Mouse (Mus musculus): ENCODE results near the gene Atl2. TPM values are rescaled to one million over a fixed set of nuclear protein-coding genes. Genes with fewer than 3 reads are reported as not detected.

Gene Atl2
- total RNA-seq (2021), result 10 to 100 TPM; 70.9 to 88.2 TPM
- long read RNA-seq, experiment 1, transcript Atl2-201 (13 exons, 3,618 nt), result major isoform, 118 of 135 reads
- long read RNA-seq, experiment 1, partial matches to known transcripts, result 5 of 135 reads
- long read RNA-seq, experiment 1, other reads (novel, unspliced or antisense), result 11 of 135 reads
- long read RNA-seq, experiment 2, transcript Atl2-201 (13 exons, 3,618 nt), result major isoform, 158 of 178 reads
- long read RNA-seq, experiment 2, partial matches to known transcripts, result 7 of 178 reads
- long read RNA-seq, experiment 2, other reads (novel, unspliced or antisense), result 11 of 178 reads

- intact Hi-C loops (cut with DNase I; ENCODE audit: low total_unique reads), result loop anchor here (10.0 kb wide), 1 partner anchor 109 kb away; no protein-coding TSS in a partner anchor
- DNase-seq, result peak; percentile 95
Measured at GRCm38 (mm10) chr17:79895911-79896423, at the start of gene Atl2. TSS of gene Atl2 (minus strand) at chr17:79896123.

GRCm38 (mm10) chr17:79944851-79945250, 48.9 kb upstream of the Atl2 start:
- intact Hi-C loops (cut with DNase I; ENCODE audit: low total_unique reads), result no loop called here
- DNase-seq, result no peak

- no peak for DNase-seq
- intact Hi-C loops (cut with DNase I; ENCODE audit: low total_unique reads), result no loop called here
Measured at GRCm38 (mm10) chr17:79942418-79942817, 46.5 kb upstream of the Atl2 start.

- no peak for DNase-seq
- intact Hi-C loops (cut with DNase I; ENCODE audit: low total_unique reads), result no loop called here
Measured at GRCm38 (mm10) chr17:79939133-79939532, 43.2 kb upstream of the Atl2 start.

- intact Hi-C loops (cut with DNase I; ENCODE audit: low total_unique reads), result no loop called here
- no peak for DNase-seq
Measured at GRCm38 (mm10) chr17:79937921-79938601, 42.1 kb upstream of the Atl2 start.

- intact Hi-C loops (cut with DNase I; ENCODE audit: low total_unique reads), result no loop called here
- DNase-seq, result no peak
Measured at GRCm38 (mm10) chr17:79934370-79934769, 38.4 kb upstream of the Atl2 start.

- DNase-seq, result no peak
- intact Hi-C loops (cut with DNase I; ENCODE audit: low total_unique reads), result no loop called here
Measured at GRCm38 (mm10) chr17:79932676-79933278, 36.9 kb upstream of the Atl2 start.

- intact Hi-C loops (cut with DNase I; ENCODE audit: low total_unique reads), result no loop called here
- DNase-seq, result no peak
Measured at GRCm38 (mm10) chr17:79927110-79927509, 31.2 kb upstream of the Atl2 start.

GRCm38 (mm10) chr17:79926486-79926885, 30.6 kb upstream of the Atl2 start:
- intact Hi-C loops (cut with DNase I; ENCODE audit: low total_unique reads), result no loop called here
- no peak for DNase-seq

- no peak for DNase-seq
- intact Hi-C loops (cut with DNase I; ENCODE audit: low total_unique reads), result no loop called here
Measured at GRCm38 (mm10) chr17:79925865-79926421, 30.0 kb upstream of the Atl2 start.

GRCm38 (mm10) chr17:79920355-79920754, 24.4 kb upstream of the Atl2 start:
- intact Hi-C loops (cut with DNase I; ENCODE audit: low total_unique reads), result no loop called here
- no peak for DNase-seq

- DNase-seq, result peak; percentile 18
- intact Hi-C loops (cut with DNase I; ENCODE audit: low total_unique reads), result no loop called here
Measured at GRCm38 (mm10) chr17:79919566-79920350, 23.8 kb upstream of the Atl2 start.

- intact Hi-C loops (cut with DNase I; ENCODE audit: low total_unique reads), result no loop called here
- no peak for DNase-seq
Measured at GRCm38 (mm10) chr17:79918484-79919004, 22.6 kb upstream of the Atl2 start.

- intact Hi-C loops (cut with DNase I; ENCODE audit: low total_unique reads), result no loop called here
- no peak for DNase-seq
Measured at GRCm38 (mm10) chr17:79916996-79917395, 21.1 kb upstream of the Atl2 start.

- DNase-seq, result no peak
- intact Hi-C loops (cut with DNase I; ENCODE audit: low total_unique reads), result no loop called here
Measured at GRCm38 (mm10) chr17:79912174-79912573, 16.3 kb upstream of the Atl2 start.

- DNase-seq, result no peak
- intact Hi-C loops (cut with DNase I; ENCODE audit: low total_unique reads), result no loop called here
Measured at GRCm38 (mm10) chr17:79911718-79912117, 15.8 kb upstream of the Atl2 start.

GRCm38 (mm10) chr17:79909571-79909970, 13.6 kb upstream of the Atl2 start:
- intact Hi-C loops (cut with DNase I; ENCODE audit: low total_unique reads), result no loop called here
- DNase-seq, result no peak

- no peak for DNase-seq
- intact Hi-C loops (cut with DNase I; ENCODE audit: low total_unique reads), result no loop called here
Measured at GRCm38 (mm10) chr17:79907698-79908097, 11.8 kb upstream of the Atl2 start.

- intact Hi-C loops (cut with DNase I; ENCODE audit: low total_unique reads), result no loop called here
- DNase-seq, result no peak
Measured at GRCm38 (mm10) chr17:79906791-79907494, 11.0 kb upstream of the Atl2 start.

All from gastrocnemius, postnatal 14 days (tissue).